Mouse (Mus musculus): ENCODE results near the gene Tns1. TPM values are rescaled to one million over a fixed set of nuclear protein-coding genes. Genes with fewer than 3 reads are reported as not detected.

The Tns1 gene
- polyA plus RNA-seq, 1 experiment from 2014 or later = 23.1 TPM

DNA sequence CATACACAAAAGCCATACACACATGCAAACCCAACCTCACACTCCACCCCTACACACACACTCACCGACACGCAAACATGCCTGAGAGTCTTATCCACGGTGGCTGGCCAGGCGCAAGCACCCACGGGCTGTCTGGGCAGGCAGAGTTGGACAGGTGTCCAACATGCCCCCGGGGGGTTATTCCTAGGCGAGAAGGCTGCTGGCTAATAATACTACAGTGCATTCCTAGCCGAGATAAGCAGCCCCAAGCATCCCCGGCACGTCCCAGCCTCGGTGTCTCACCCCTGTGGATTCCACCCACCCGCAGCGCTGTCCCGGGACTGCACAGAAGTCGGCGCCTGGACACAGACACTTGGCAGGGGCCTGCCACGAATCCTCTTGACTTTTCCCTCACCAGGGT lies 74.8 kb downstream of the Tns1 start:
- Histone ChIP-seq H3K9ac (no peak overlapping the region), H3K4me3 (replicated peaks) (no peak overlapping the region), H3K36me3 (no peaks in the 10 kb centered on the region), H3K4me2 (replicated peaks) (no peak overlapping the region), H3K4me1 (replicated peaks) (peaks cover 17% of the 10 kb centered on the region; the same call in 1 of the 2 replicates), H3K27me3 (replicated peaks) (no peaks in the 10 kb centered on the region), H3K9me3 (no peaks in the 10 kb centered on the region), H3K27ac (no peak overlapping the region)
- WGBS = 75% methylated on average over 17 of the region's 17 CpGs
- no peak for ATAC-seq

DNA sequence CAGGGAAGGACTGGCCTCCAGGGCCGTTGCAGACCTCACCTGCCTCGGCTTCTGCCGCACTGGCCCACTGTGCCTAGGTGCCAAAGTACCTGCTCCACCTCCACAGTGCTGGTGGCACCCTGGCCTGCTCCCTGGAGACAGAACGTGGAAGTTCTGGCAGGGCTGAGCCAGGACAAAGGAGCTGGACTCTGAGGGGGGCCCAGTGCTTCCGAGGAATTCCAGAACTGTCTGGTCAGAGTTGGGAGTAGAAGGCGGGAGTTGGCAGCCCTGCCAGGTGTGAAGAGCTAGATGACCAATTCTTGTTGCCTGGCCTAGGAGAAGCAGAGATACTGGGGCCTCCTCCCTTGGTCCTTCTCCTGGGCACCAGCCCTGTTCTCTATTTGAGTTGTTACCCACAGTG lies 76.5 kb downstream of the Tns1 start:
- Histone ChIP-seq H3K9me3 (no peaks in the 10 kb centered on the region), H3K4me3 (replicated peaks) (no peak overlapping the region), H3K27ac (no peak overlapping the region), H3K27me3 (replicated peaks) (no peaks in the 10 kb centered on the region), H3K36me3 (no peaks in the 10 kb centered on the region), H3K4me1 (replicated peaks) (peaks cover 15% of the 10 kb centered on the region), H3K9ac (no peak overlapping the region), H3K4me2 (replicated peaks) (no peak overlapping the region)
- WGBS = 78% methylated on average over 6 of the region's 6 CpGs
- no peak for ATAC-seq

DNA sequence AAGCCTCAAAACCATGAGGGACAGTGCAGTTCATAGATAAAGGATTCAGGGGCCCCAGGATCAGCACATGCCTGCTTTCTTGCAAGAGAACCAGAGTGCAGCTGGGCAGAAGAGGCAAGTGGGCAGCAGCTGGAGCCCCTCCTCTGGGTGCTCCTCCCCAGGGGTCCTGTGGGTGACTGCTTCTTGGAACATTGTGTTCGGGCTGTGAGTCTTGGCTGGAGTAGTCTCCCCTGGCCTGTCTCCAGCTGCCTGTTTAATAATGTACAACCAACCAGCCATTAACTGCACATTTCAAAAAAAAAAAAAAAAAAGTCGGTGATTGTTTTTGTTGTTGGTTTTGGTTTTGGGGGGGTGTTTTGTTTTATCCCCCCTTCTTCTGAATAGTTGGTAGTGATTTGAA lies 76.9 kb downstream of the Tns1 start:
- H3K9ac ChIP-seq = no peak overlapping the region
- no peaks in the 10 kb centered on the region for H3K9me3 ChIP-seq
- no peak overlapping the region for H3K27ac ChIP-seq
- H3K4me3 ChIP-seq (replicated peaks) = no peak overlapping the region
- WGBS = 35% methylated on average over 2 of the region's 2 CpGs
- peaks cover 18% of the 10 kb centered on the region for H3K4me1 ChIP-seq (replicated peaks)
- no peak overlapping the region for H3K4me2 ChIP-seq (replicated peaks)
- H3K27me3 ChIP-seq (replicated peaks) = no peaks in the 10 kb centered on the region
- no peaks in the 10 kb centered on the region for H3K36me3 ChIP-seq
- no peak for ATAC-seq

DNA sequence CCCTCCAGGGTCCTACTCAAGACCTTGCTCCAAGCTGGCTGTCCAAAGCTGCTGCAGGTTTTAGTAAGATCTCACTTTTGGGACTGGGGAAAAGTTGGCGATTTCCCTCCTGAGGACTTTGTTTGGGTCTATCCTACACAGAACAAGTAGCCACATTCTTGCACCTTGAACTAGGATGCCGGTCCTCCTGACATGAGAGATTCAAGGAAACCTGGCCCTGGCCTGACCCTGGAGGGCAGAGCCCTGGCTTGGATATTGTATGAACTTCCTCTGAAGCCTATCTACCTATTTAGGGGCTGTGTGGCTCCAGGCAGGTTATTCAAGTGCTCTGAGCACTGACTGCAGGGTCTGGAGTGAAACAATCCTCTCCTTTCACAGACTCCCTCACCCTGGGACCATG lies 79.2 kb downstream of the Tns1 start:
- Histone ChIP-seq H3K27ac (no peak overlapping the region), H3K9ac (no peak overlapping the region), H3K27me3 (replicated peaks) (no peaks in the 10 kb centered on the region), H3K9me3 (no peaks in the 10 kb centered on the region), H3K4me3 (replicated peaks) (no peak overlapping the region), H3K4me2 (replicated peaks) (no peak overlapping the region), H3K36me3 (no peaks in the 10 kb centered on the region), H3K4me1 (replicated peaks) (peaks cover 31% of the 10 kb centered on the region)
- no peak for ATAC-seq
- WGBS = 90% methylated on average over 2 of the region's 2 CpGs

DNA sequence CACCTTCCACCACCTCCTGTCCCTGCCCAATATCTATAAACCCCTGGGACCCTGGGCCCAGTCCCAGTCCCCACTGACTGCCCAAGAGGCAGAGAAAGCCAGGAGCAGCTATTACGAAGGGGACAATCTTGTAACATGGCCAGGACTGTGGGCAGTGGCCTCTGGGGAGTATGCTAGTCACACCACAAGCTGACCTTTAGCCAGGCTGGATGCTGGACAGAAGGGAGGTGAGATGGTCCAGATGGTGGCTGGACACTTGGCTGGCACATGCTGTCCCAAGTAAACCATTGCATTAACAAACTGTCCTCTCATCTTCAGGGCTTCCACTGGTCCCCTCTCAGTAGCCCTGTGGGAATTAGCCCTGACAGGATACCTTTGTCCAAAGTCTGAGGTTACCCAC lies 79.8 kb downstream of the Tns1 start:
- no peak for ATAC-seq
- no peaks in the 10 kb centered on the region for H3K36me3 ChIP-seq
- H3K27me3 ChIP-seq (replicated peaks) = no peaks in the 10 kb centered on the region
- H3K9me3 ChIP-seq = no peaks in the 10 kb centered on the region
- H3K9ac ChIP-seq = no peak overlapping the region
- H3K4me2 ChIP-seq (replicated peaks) = no peak overlapping the region
- no peak overlapping the region for H3K4me3 ChIP-seq (replicated peaks)
- no peak overlapping the region for H3K27ac ChIP-seq
- peaks cover 31% of the 10 kb centered on the region for H3K4me1 ChIP-seq (replicated peaks)
- WGBS = 85% methylated on average over 1 of the region's 1 CpGs

DNA sequence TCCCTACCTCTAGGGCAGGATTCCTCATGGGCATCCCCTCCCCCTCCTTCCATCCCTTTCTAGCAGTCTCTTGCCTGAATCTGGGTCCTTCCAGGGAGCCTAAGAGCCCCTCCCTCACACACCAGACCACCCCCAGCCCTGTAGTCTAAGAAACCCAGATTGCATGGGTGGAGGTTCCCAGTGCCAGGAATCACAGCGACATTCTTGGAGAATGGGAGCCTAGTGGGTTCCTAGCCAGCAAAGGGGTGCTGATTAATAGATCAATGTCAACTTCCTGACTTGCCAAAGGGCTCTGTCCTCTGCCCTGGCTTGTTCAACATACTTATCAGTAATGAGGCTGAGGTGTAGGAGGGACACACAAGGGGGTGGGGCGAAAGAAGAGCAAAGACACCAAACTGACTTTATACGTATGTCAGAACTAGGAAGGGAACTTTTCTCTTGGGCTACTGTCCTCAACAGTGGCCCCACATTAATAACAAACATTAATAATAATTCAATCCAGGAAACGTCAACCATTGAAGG lies 80.6 kb downstream of the Tns1 start:
- Histone ChIP-seq H3K36me3 (no peaks in the 10 kb centered on the region), H3K4me3 (replicated peaks) (no peak overlapping the region), H3K4me2 (replicated peaks) (no peak overlapping the region), H3K9ac (no peak overlapping the region), H3K27me3 (replicated peaks) (no peaks in the 10 kb centered on the region), H3K9me3 (no peaks in the 10 kb centered on the region), H3K4me1 (replicated peaks) (peaks cover 31% of the 10 kb centered on the region), H3K27ac (no peak overlapping the region)
- WGBS = 41% methylated on average over 4 of the region's 4 CpGs
- ATAC-seq = no peak

DNA sequence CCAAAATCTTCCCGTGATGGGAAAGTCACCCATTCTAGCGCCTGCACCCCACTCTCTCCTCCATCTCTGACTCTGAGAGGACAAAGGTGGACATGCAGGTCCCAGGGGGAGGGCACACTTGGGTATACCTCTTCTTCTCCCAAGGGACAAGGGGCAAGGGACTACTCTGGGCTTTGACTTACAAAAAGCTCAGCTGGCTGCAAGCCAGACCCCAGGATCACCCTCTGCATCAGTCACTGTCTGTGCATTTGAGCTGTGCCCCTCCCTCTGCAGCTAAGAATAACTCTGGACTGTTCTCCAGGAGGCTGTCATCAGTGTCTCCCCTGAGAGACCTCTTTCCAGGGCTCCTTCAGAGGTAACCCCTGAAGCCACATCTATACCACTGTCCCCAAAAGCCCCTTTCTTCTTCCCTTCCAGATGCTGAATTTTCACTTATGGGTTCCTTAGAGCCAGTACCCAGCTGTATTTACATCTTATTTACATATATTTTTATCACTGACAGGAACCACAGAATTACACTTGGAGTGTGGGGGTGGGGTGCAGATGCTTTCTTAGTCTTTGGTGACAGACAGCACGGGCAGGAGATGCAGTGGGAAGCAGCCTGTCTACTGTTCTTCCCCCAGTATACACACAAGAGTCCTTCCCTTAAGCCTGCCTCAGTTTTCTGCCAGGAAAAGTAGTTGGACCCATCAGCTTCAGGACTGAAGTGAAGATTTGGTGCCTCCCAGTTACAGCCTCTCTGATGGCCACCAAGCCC lies 81.4 kb downstream of the Tns1 start:
- ATAC-seq = no peak
- Histone ChIP-seq H3K36me3 (no peaks in the 10 kb centered on the region), H3K4me1 (replicated peaks) (peaks cover 31% of the 10 kb centered on the region), H3K4me2 (replicated peaks) (no peak overlapping the region), H3K27ac (no peak overlapping the region), H3K27me3 (replicated peaks) (no peaks in the 10 kb centered on the region), H3K9me3 (no peaks in the 10 kb centered on the region), H3K9ac (no peak overlapping the region), H3K4me3 (replicated peaks) (no peak overlapping the region)
- 63% methylated on average over 3 of the region's 3 CpGs for WGBS

DNA sequence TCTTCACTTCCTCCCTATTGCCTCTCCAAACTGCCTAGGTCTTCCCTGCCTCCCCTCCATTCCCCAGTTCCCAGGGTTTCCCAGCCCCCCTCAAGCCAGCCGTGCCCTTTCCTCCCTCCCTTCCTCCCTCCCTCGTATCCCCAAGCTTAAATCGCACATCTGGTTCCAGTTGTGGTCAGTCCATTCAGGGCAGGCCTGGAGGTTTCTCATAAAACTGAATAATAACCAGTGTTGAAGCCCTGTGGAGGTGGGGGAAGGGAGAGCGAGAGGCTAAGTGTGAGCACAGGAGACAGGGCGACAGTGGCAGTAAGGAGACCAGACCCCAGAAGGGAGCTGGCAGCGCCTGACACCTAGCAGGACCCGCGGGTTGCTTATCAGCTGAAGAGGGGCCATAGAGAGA lies 82.6 kb downstream of the Tns1 start:
- peaks cover 34% of the 10 kb centered on the region for H3K4me1 ChIP-seq (replicated peaks)
- ATAC-seq = no peak

DNA sequence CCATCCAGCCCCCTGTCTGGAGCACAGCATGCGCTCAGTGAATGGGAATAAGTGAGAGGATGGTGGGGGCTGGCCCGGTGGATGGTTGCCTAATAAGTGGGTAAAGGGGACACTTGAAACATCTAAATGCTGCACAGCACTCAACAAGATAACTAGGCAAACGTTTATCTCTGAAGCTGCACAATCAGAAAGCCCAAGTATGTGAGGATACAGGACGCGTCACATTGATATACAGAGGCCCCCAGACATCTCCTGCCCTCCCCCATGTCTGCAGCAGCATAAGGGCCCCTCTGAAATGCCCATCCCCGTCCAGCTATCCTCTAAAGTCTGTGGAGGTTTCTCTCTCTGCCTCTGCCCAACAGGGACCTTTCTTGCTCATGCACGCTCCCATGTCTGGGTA lies 83.1 kb downstream of the Tns1 start:
- no peak overlapping the region for H3K4me2 ChIP-seq (replicated peaks)
- WGBS = 65% methylated on average over 7 of the region's 7 CpGs
- H3K27ac ChIP-seq = no peak overlapping the region
- H3K36me3 ChIP-seq = no peaks in the 10 kb centered on the region
- ATAC-seq = no peak
- H3K4me1 ChIP-seq (replicated peaks) = peaks cover 40% of the 10 kb centered on the region
- no peaks in the 10 kb centered on the region for H3K9me3 ChIP-seq
- no peak overlapping the region for H3K4me3 ChIP-seq (replicated peaks)
- no peaks in the 10 kb centered on the region for H3K27me3 ChIP-seq (replicated peaks)
- H3K9ac ChIP-seq = no peak overlapping the region

More for the DNA sequence above, 82.6 kb downstream of the Tns1 start:
- 27% methylated on average over 8 of the region's 8 CpGs for WGBS
- no peaks in the 10 kb centered on the region for H3K36me3 ChIP-seq
- H3K4me3 ChIP-seq (replicated peaks) = no peak overlapping the region
- H3K27me3 ChIP-seq (replicated peaks) = no peaks in the 10 kb centered on the region
- no peak overlapping the region for H3K4me2 ChIP-seq (replicated peaks)
- no peak overlapping the region for H3K9ac ChIP-seq
- H3K27ac ChIP-seq = no peak overlapping the region
- H3K9me3 ChIP-seq = no peaks in the 10 kb centered on the region

DNA sequence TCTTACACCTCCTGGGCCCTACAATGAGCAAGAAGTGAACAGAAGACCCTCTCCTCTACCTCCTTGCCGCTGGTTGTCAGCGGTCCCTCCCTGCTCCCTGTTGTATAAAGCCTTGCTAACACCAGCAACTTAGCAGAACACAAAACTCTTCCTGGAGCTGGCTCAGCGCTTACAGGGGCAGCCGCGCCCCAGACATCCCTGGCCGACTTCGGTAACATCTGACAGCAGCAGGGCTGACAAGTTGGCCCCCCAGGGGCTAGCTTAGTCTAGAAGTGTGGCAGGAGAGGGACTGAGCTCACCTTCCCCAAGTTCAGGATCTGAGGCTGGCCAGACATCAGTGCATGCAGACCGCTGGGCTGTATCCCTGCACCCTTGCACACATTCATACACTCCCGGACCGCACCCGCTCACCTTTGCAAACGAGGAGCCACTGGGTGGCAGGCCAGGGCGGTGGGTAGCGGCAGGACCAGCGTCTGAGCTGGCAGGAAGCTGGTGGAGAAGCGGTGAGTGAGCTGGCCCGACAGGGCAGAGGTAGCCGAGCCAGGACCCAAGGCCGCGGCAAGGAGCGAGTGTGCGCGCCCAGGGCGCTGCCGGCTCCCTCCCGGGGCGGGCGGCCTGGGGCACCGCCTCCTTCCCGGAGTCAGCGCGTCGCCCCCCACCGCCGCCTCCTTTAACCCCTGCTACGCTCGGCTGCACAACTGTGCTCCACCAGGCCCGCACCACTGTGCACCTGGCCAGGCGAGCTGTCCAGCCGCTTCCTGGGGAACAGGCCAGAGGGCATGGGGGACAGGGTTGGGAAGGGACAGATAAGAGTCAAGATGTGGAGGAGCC lies 87.5 kb downstream of the Tns1 start:
- H3K9me3 ChIP-seq = no peaks in the 10 kb centered on the region
- peak overlapping the region; percentile 54 for H3K4me3 ChIP-seq (replicated peaks)
- peak overlapping the region; percentile 89 for H3K4me2 ChIP-seq (replicated peaks)
- peak overlapping the region; percentile 60 for H3K9ac ChIP-seq
- no peaks in the 10 kb centered on the region for H3K36me3 ChIP-seq
- H3K27ac ChIP-seq = 0 out of 2 replicates have a peak overlapping the region, but pooled peaks have one; percentile 22
- ATAC-seq = peak; percentile 80
- H3K4me1 ChIP-seq (replicated peaks) = peaks cover 32% of the 10 kb centered on the region
- whole genome bisulfite sequencing = 2% methylated on average over 40 of the region's 40 CpGs
- H3K27me3 ChIP-seq (replicated peaks) = no peaks in the 10 kb centered on the region

DNA sequence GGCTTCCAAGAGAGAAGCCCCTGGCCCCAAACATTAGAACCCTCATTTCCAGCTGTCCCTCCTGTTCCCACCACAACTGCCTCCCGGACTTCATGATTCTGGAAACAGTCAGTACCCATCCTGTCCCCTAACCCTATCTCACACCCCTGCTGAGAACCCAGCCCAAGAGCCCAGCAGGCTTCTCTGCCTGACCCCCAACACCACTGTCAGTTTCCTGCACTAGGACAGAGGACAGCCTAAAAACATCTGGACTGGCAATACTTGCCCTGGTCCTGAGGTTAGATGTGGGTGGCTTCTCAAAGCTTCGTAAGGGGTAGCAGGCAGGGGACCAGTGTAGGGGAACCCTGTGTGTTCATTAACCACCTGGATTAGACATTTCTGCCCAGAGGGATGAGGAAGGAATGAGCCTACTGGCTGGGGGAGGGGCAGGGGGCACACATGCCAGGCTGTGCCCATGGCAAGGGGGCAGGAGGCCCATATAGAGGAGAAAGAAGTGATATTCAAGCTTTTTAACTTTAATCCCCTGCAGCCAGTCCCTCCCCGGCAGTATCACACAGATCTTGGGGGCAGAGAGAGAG lies 88.2 kb downstream of the Tns1 start:
- Histone ChIP-seq H3K4me3 (replicated peaks) (peak overlapping the region; percentile 54), H3K9me3 (no peaks in the 10 kb centered on the region), H3K9ac (peak overlapping the region; percentile 60), H3K4me1 (replicated peaks) (peaks cover 33% of the 10 kb centered on the region), H3K27ac (0 out of 2 replicates have a peak overlapping the region, but pooled peaks have one; percentile 22), H3K27me3 (replicated peaks) (no peaks in the 10 kb centered on the region), H3K4me2 (replicated peaks) (peak overlapping the region; percentile 89), H3K36me3 (no peaks in the 10 kb centered on the region)
- 42% methylated on average over 3 of the region's 3 CpGs for WGBS
- no peak for ATAC-seq

DNA sequence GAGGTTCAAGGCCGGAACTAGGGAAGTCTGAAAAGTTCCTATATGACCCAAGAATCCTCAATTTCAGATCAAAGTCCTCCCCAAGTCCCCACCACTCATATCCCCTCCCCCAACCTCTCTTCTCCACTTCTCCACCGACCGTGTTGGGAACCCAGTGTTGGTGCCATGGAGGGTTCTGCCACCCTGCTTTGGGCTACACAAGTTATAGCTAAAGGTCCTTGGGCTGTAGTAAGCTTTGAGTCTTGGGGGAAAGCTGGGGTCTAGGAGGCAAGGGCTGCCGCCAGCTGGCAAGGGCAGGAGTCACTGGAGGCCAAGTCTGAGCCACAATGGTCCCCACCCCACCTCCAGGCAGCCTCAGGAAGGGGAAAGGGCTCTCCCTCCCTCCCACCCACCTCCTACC lies 88.8 kb downstream of the Tns1 start:
- WGBS = 65% methylated on average over 4 of the region's 4 CpGs
- Histone ChIP-seq H3K27ac (no peak overlapping the region), H3K9ac (no peak overlapping the region), H3K4me2 (replicated peaks) (peak overlapping the region; percentile 89), H3K9me3 (no peaks in the 10 kb centered on the region), H3K4me3 (replicated peaks) (no peak overlapping the region), H3K27me3 (replicated peaks) (no peaks in the 10 kb centered on the region), H3K4me1 (replicated peaks) (peaks cover 37% of the 10 kb centered on the region), H3K36me3 (no peaks in the 10 kb centered on the region)
- no peak for ATAC-seq
